Mouse (Mus musculus) heart, postnatal 25 days (tissue): Measurements from ENCODE around the gene Krtap27-1. TPM values are rescaled to one million over a fixed set of nuclear protein-coding genes. Genes with fewer than 3 reads are reported as not detected.

Source experiments
- DNase-seq: peaks from one replicate; pipeline ENCODE4 v3.0.0; 2022; ENCODE audit warnings: low spot score
- intact Hi-C: fragments of 180-260 bp; cut with DNase I; formaldehyde crosslinking; loops from one replicate; pipeline ENCODE4 v1.15.1; 2025
- total RNA-seq, 2 experiments: library from RNA; stranded (reverse); gene quantifications; 2 replicates each; pipeline ENCODE4 v1.2.3; 2021

Krtap27-1 gene
- not detected for total RNA-seq

GRCm38 (mm10) chr16:88671571-88671970 lies at the start of gene Krtap27-1:
TSS of gene Krtap27-1 (minus strand) at chr16:88671671.
- intact Hi-C loops: no loop called here
- no peak for DNase-seq

- intact Hi-C loops: no loop called here
- DNase-seq: no peak
Measured at GRCm38 (mm10) chr16:88720031-88720430, 48.6 kb upstream of the Krtap27-1 start.

GRCm38 (mm10) chr16:88716549-88716948 lies 45.1 kb upstream of the Krtap27-1 start:
- intact Hi-C loops: no loop called here
- DNase-seq: no peak

GRCm38 (mm10) chr16:88711245-88711644 lies 39.8 kb upstream of the Krtap27-1 start:
- intact Hi-C loops: no loop called here
- DNase-seq: no peak

GRCm38 (mm10) chr16:88710757-88711156 lies 39.3 kb upstream of the Krtap27-1 start:
- intact Hi-C loops: no loop called here
- DNase-seq: no peak

GRCm38 (mm10) chr16:88707496-88708012 lies 36.1 kb upstream of the Krtap27-1 start, which contains the start of gene 2310061N02Rik:
TSS of gene 2310061N02Rik (minus strand) at chr16:88707962.
- intact Hi-C loops: no loop called here
- no peak for DNase-seq

- intact Hi-C loops: no loop called here
- no peak for DNase-seq
Measured at GRCm38 (mm10) chr16:88701072-88701864, 29.8 kb upstream of the Krtap27-1 start.

- DNase-seq: no peak
- intact Hi-C loops: no loop called here
Measured at GRCm38 (mm10) chr16:88696256-88696655, 24.8 kb upstream of the Krtap27-1 start.

- no peak for DNase-seq
- intact Hi-C loops: no loop called here
Measured at GRCm38 (mm10) chr16:88681282-88681681, 9.8 kb upstream of the Krtap27-1 start.

- intact Hi-C loops: no loop called here
- no peak for DNase-seq
Measured at GRCm38 (mm10) chr16:88679099-88679498, 7.6 kb upstream of the Krtap27-1 start.

- intact Hi-C loops: no loop called here
- no peak for DNase-seq
Measured at GRCm38 (mm10) chr16:88657426-88657825, 14.0 kb downstream of the Krtap27-1 start.

- intact Hi-C loops: no loop called here
- no peak for DNase-seq
Measured at GRCm38 (mm10) chr16:88651952-88652351, 19.5 kb downstream of the Krtap27-1 start.

- intact Hi-C loops: no loop called here
- DNase-seq: no peak
Measured at GRCm38 (mm10) chr16:88651082-88651481, 20.4 kb downstream of the Krtap27-1 start.

- intact Hi-C loops: no loop called here
- DNase-seq: no peak
Measured at GRCm38 (mm10) chr16:88647358-88647846, 24.1 kb downstream of the Krtap27-1 start, which contains the start of gene Krtap26-1. TSS of gene Krtap26-1 (minus strand) at chr16:88647796.

- intact Hi-C loops: no loop called here
- no peak for DNase-seq
Measured at GRCm38 (mm10) chr16:88646366-88647111, 24.9 kb downstream of the Krtap27-1 start.

- DNase-seq: no peak
- intact Hi-C loops: no loop called here
Measured at GRCm38 (mm10) chr16:88640053-88640452, 31.4 kb downstream of the Krtap27-1 start.

GRCm38 (mm10) chr16:88635142-88635541 lies 36.3 kb downstream of the Krtap27-1 start:
- intact Hi-C loops: no loop called here
- DNase-seq: no peak

GRCm38 (mm10) chr16:88631474-88631873 lies 40.0 kb downstream of the Krtap27-1 start:
- intact Hi-C loops: no loop called here
- no peak for DNase-seq

GRCm38 (mm10) chr16:88627566-88627965 lies 43.9 kb downstream of the Krtap27-1 start, which contains the start of gene 2310079G19Rik:
TSS of gene 2310079G19Rik (minus strand) at chr16:88627666.
- intact Hi-C loops: no loop called here
- no peak for DNase-seq
